Mouse (Mus musculus) hindbrain, embryonic 12.5 days (tissue): ENCODE results near the gene Nav1. TPM values are rescaled to one million over a fixed set of nuclear protein-coding genes. Genes with fewer than 3 reads are reported as not detected.

Experiments used
- ATAC-seq: fragments of 200-750 bp; cut with Nextera tagmentation; 2 replicates; pipeline ENCODE4 v1.8.0; 2017; ENCODE audit warnings: moderate TSS enrichment; ENCODE audit not compliant: low FRiP score
- H3K27ac ChIP-seq: fragments of 300-500 bp; sonication (generic); 2 replicates; pipeline ENCODE4 v1.5.1; 2016; ENCODE audit warnings: mild to moderate bottlenecking
- H3K27me3 ChIP-seq: fragments of 300-500 bp; sonication (generic); 2 replicates; pipeline ENCODE4 v1.6.1; 2016; ENCODE audit warnings: mild to moderate bottlenecking
- H3K36me3 ChIP-seq: fragments of 300-500 bp; sonication (generic); 2 replicates; pipeline ENCODE4 v1.6.1; 2016; ENCODE audit warnings: mild to moderate bottlenecking
- H3K4me1 ChIP-seq: fragments of 300-500 bp; sonication (generic); 2 replicates; pipeline ENCODE4 v1.6.1; 2016
- H3K4me2 ChIP-seq: fragments of 300-500 bp; sonication (generic); replicated peaks from 2 replicates; pipeline ENCODE4 v1.6.1; 2016; ENCODE audit warnings: mild to moderate bottlenecking
- H3K4me3 ChIP-seq: fragments of 300-500 bp; sonication (generic); 2 replicates; pipeline ENCODE4 v1.5.1; 2016; ENCODE audit warnings: mild to moderate bottlenecking
- H3K9ac ChIP-seq: fragments of 300-500 bp; sonication (generic); 2 replicates; pipeline ENCODE4 v1.6.1; 2016; ENCODE audit warnings: mild to moderate bottlenecking, moderate library complexity
- H3K9me3 ChIP-seq: fragments of 300-500 bp; sonication (generic); replicated peaks from 2 replicates; pipeline ENCODE4 v1.6.1; 2016; ENCODE audit warnings: mild to moderate bottlenecking
- WGBS: fragments of 180-500 bp; shearing (Covaris S2); methylation state at CpG from one replicate; pipeline ENCODE4 v1.1.7; 2016; 5-methylcytosine and 5-hydroxymethylcytosine counted together
- polyA plus RNA-seq: library from polyadenylated mRNA; unstranded; fragments of >200 nt; fragmentation: Nextera tagmentation; extraction: Ambion mirVana; gene quantifications from 2 replicates; pipeline ENCODE4 v1.2.1, GENCODE M21; 2016

Gene Nav1
- polyA plus RNA-seq, 1 experiment from 2014 or later = 35.9 TPM

GRCm38 (mm10) chr1:135633478-135633877 is 26.4 kb upstream of the Nav1 start:
- Histone ChIP-seq H3K4me3 (no peak overlapping the region), H3K9ac (no peak overlapping the region), H3K4me2 (no peak overlapping the region), H3K36me3 (no peaks in the 10 kb centered on the region), H3K27ac (no peak overlapping the region), H3K9me3 (no peaks in the 10 kb centered on the region), H3K27me3 (no peaks in the 10 kb centered on the region), H3K4me1 (peaks cover 35% of the 10 kb centered on the region)
- no peak for ATAC-seq
- WGBS = 91% methylated on average over 4 of the region's 4 CpGs

DNA sequence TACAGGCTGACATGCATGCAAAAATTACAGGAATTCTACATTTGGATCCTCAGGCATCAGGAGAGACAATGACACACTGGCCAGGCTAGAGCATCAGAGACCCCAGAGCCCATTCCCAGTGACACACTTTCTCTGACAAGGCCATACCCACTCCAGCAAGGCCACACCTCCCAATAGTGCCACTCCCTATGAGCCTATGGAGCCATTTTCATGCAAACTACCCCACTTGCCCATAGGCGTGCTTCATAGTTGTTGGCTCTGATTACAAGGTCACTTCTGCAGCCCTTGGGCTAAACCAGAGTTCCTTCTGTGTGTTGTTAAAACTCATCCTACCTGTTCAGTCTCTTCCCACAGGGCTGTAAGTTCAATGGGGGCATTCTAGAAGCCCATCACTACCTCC is 25.1 kb upstream of the Nav1 start:
- no peaks in the 10 kb centered on the region for H3K27me3 ChIP-seq
- H3K27ac ChIP-seq = no peak overlapping the region
- peaks cover 33% of the 10 kb centered on the region for H3K4me1 ChIP-seq
- no peak for ATAC-seq
- no peak overlapping the region for H3K4me3 ChIP-seq
- H3K4me2 ChIP-seq = no peak overlapping the region
- H3K36me3 ChIP-seq = no peaks in the 10 kb centered on the region
- no peaks in the 10 kb centered on the region for H3K9me3 ChIP-seq
- WGBS = 67% methylated on average over 1 of the region's 1 CpGs
- H3K9ac ChIP-seq = no peak overlapping the region

DNA sequence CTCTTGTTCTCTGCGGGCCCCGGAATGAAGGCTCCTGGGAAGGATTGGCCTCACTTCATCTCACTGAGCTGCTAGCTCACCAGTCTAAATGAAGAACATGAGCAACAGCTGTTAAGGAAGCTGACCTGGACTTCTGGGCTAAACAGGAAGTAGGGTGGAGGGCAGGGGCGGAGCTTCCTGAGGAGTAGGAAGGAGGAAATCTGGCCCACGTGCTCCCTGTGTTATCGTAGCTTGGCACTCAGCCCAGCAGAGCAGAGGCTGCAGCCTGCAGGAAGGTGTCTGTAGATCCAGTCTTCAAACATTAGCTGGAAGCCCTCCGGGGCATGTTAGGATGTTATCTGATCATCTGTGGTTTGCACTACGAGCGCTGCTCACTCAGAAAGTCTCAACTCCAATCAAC is 24.4 kb upstream of the Nav1 start:
- peaks cover 26% of the 10 kb centered on the region for H3K4me1 ChIP-seq
- WGBS = 73% methylated on average over 8 of the region's 8 CpGs
- H3K36me3 ChIP-seq = no peaks in the 10 kb centered on the region
- H3K4me2 ChIP-seq = no peak overlapping the region
- no peaks in the 10 kb centered on the region for H3K27me3 ChIP-seq
- no peaks in the 10 kb centered on the region for H3K9me3 ChIP-seq
- H3K27ac ChIP-seq = no peak overlapping the region
- H3K9ac ChIP-seq = no peak overlapping the region
- no peak overlapping the region for H3K4me3 ChIP-seq
- ATAC-seq = no peak

DNA sequence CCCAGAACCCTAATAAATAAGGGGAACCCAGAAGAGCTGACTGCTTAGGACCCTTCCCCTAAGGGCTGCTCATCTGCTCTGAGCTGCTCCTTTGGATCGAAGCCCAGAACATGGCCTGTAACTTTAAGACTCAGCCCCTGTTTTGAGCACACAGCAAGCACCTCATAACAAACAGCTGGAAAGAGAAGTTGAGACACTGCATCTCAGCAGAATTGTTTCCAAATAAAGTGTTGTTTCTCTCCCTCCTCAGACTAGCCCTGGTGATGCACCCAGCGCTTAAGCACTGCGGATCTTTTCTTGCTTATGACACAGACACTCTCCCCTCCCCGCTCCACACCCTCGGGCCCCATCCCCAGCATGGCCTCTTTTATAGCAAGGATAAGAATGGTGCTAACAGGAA is 22.8 kb upstream of the Nav1 start:
- Histone ChIP-seq H3K4me3 (no peak overlapping the region), H3K4me1 (peaks cover 15% of the 10 kb centered on the region), H3K36me3 (no peaks in the 10 kb centered on the region), H3K27me3 (no peaks in the 10 kb centered on the region), H3K27ac (no peak overlapping the region), H3K9me3 (no peaks in the 10 kb centered on the region), H3K9ac (no peak overlapping the region), H3K4me2 (no peak overlapping the region)
- 82% methylated on average over 5 of the region's 5 CpGs for WGBS
- ATAC-seq = no peak

- H3K4me3 ChIP-seq = no peak overlapping the region
- H3K9ac ChIP-seq = no peak overlapping the region
- H3K27ac ChIP-seq = no peak overlapping the region
- WGBS = 91% methylated on average over 6 of the region's 6 CpGs
- no peaks in the 10 kb centered on the region for H3K27me3 ChIP-seq
- no peaks in the 10 kb centered on the region for H3K36me3 ChIP-seq
- H3K4me1 ChIP-seq = peaks cover 15% of the 10 kb centered on the region
- no peak for ATAC-seq
- no peak overlapping the region for H3K4me2 ChIP-seq
- no peaks in the 10 kb centered on the region for H3K9me3 ChIP-seq
These were observed 19.1 kb upstream of the Nav1 start for GRCm38 (mm10) chr1:135626218-135626617.

GRCm38 (mm10) chr1:135625741-135626140 is 18.6 kb upstream of the Nav1 start:
- H3K4me1 ChIP-seq = peaks cover 15% of the 10 kb centered on the region
- H3K4me3 ChIP-seq = no peak overlapping the region
- H3K36me3 ChIP-seq = no peaks in the 10 kb centered on the region
- no peak for ATAC-seq
- no peak overlapping the region for H3K9ac ChIP-seq
- H3K27ac ChIP-seq = no peak overlapping the region
- WGBS = 69% methylated on average over 3 of the region's 3 CpGs
- H3K27me3 ChIP-seq = no peaks in the 10 kb centered on the region
- H3K4me2 ChIP-seq = no peak overlapping the region
- H3K9me3 ChIP-seq = no peaks in the 10 kb centered on the region

DNA sequence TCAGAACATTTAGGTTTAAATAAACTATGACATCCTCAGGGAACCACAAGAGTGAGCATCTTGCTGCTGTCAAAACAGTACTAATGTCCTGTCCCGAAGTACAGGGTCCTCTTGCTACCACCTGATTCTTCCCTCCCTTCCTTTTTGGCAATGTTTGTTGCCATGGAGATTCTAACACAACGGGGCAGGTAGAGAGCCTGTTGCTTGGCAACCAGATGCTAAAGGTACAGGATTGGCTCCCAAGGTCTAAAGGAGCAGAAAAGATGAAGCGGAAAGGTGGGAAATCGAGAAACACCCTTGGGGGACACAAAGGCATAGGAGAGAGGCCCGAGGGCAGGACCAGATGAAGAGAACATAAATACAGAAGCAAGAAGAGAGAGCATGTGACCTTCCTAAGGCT is 17.6 kb upstream of the Nav1 start:
- no peak overlapping the region for H3K4me2 ChIP-seq
- H3K4me1 ChIP-seq = peaks cover 19% of the 10 kb centered on the region
- no peak overlapping the region for H3K9ac ChIP-seq
- no peaks in the 10 kb centered on the region for H3K36me3 ChIP-seq
- H3K27ac ChIP-seq = no peak overlapping the region
- no peak for ATAC-seq
- H3K27me3 ChIP-seq = no peaks in the 10 kb centered on the region
- no peaks in the 10 kb centered on the region for H3K9me3 ChIP-seq
- WGBS = 72% methylated on average over 5 of the region's 5 CpGs
- H3K4me3 ChIP-seq = no peak overlapping the region

DNA sequence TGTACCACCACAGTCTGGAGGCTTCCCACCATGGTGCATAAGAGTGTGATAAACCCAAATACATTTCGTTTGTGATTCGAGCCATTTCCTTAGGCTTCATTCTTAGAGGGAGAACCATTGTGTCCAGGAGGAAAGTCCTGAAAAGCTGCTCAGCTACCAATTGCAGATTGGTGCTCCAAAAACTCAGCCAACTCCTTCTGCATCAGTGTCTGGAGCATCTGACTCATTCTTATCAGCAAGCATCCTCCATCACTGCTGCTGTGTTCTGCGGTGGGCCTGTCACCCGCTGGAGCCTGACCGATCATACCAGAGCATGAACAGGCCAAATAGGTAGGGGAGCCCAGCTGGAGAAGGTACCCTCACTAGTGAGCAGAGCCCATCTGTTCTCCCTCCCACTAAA is 16.0 kb upstream of the Nav1 start:
- ATAC-seq = no peak
- H3K4me2 ChIP-seq = no peak overlapping the region

DNA sequence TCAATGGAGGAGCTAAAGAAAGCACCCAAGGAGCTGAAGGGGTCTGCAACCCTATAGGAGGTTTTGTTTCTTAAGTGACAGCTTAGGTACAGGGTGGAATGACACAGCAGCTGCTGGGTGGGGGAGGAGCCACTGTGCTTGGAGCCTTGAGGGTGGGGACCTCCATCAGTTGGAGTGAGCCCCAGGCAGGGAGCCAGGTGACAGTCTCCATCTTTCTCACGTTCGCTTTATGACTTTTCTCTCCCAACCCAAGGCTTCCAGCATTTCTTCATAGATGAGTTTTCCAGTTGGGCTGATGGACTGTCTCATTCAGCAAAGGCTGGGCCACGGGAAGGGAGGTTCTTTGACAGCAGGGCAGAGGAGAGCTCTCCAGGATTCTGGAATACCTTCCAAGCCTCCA is 14.2 kb upstream of the Nav1 start:
- Histone ChIP-seq H3K27ac (no peak overlapping the region), H3K36me3 (no peaks in the 10 kb centered on the region), H3K9me3 (no peaks in the 10 kb centered on the region), H3K4me2 (no peak overlapping the region), H3K9ac (no peak overlapping the region), H3K27me3 (no peaks in the 10 kb centered on the region), H3K4me1 (peaks cover 15% of the 10 kb centered on the region), H3K4me3 (no peak overlapping the region)
- no peak for ATAC-seq
- 43% methylated on average over 3 of the region's 3 CpGs for WGBS

More for the DNA sequence above, 16.0 kb upstream of the Nav1 start:
- 84% methylated on average over 5 of the region's 5 CpGs for WGBS
- H3K36me3 ChIP-seq = no peaks in the 10 kb centered on the region
- H3K27me3 ChIP-seq = no peaks in the 10 kb centered on the region
- H3K4me3 ChIP-seq = no peak overlapping the region
- no peak overlapping the region for H3K27ac ChIP-seq
- no peak overlapping the region for H3K9ac ChIP-seq
- peaks cover 19% of the 10 kb centered on the region for H3K4me1 ChIP-seq
- H3K9me3 ChIP-seq = no peaks in the 10 kb centered on the region

DNA sequence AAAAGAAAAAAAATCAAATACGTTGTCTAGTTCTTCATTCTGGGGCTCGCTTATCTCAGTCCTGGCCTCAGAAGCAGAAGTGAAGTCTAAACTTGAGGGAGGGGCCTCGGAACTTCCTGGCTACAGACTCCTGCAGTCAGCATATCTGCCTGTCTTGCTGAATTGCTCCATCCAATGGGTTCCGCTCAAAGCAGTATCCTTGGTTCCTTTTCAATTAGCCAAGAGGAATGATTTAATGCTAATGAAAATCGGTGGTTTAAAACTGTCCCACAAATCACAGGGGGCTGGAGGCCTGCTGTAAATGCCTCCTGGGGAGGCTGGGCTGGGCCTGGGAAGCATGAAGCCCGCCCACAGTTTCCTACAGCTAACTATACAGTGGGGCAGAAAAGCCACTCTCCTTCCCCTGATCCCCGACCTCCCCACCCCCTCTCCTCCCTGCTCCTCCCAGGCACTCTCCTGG is 12.9 kb upstream of the Nav1 start:
- no peaks in the 10 kb centered on the region for H3K9me3 ChIP-seq
- H3K4me2 ChIP-seq = no peak overlapping the region
- no peaks in the 10 kb centered on the region for H3K27me3 ChIP-seq
- H3K27ac ChIP-seq = no peak overlapping the region
- WGBS = 10% methylated on average over 7 of the region's 7 CpGs
- peaks cover 20% of the 10 kb centered on the region for H3K4me1 ChIP-seq
- no peak overlapping the region for H3K4me3 ChIP-seq
- H3K36me3 ChIP-seq = no peaks in the 10 kb centered on the region
- ATAC-seq = no peak
- H3K9ac ChIP-seq = no peak overlapping the region

GRCm38 (mm10) chr1:135619130-135619529 is 12.0 kb upstream of the Nav1 start:
- no peak overlapping the region for H3K9ac ChIP-seq
- no peaks in the 10 kb centered on the region for H3K27me3 ChIP-seq
- no peaks in the 10 kb centered on the region for H3K9me3 ChIP-seq
- no peak for ATAC-seq
- H3K4me2 ChIP-seq = no peak overlapping the region
- 56% methylated on average over 7 of the region's 7 CpGs for WGBS
- peaks cover 20% of the 10 kb centered on the region for H3K4me1 ChIP-seq
- no peaks in the 10 kb centered on the region for H3K36me3 ChIP-seq
- no peak overlapping the region for H3K27ac ChIP-seq
- no peak overlapping the region for H3K4me3 ChIP-seq

GRCm38 (mm10) chr1:135617344-135617743 is 10.2 kb upstream of the Nav1 start:
- Histone ChIP-seq H3K4me2 (no peak overlapping the region), H3K27me3 (no peaks in the 10 kb centered on the region), H3K36me3 (no peaks in the 10 kb centered on the region), H3K9me3 (no peaks in the 10 kb centered on the region), H3K9ac (no peak overlapping the region), H3K4me1 (peaks cover 20% of the 10 kb centered on the region), H3K4me3 (no peak overlapping the region), H3K27ac (no peak overlapping the region)
- no peak for ATAC-seq
- WGBS = 85% methylated on average over 3 of the region's 3 CpGs

DNA sequence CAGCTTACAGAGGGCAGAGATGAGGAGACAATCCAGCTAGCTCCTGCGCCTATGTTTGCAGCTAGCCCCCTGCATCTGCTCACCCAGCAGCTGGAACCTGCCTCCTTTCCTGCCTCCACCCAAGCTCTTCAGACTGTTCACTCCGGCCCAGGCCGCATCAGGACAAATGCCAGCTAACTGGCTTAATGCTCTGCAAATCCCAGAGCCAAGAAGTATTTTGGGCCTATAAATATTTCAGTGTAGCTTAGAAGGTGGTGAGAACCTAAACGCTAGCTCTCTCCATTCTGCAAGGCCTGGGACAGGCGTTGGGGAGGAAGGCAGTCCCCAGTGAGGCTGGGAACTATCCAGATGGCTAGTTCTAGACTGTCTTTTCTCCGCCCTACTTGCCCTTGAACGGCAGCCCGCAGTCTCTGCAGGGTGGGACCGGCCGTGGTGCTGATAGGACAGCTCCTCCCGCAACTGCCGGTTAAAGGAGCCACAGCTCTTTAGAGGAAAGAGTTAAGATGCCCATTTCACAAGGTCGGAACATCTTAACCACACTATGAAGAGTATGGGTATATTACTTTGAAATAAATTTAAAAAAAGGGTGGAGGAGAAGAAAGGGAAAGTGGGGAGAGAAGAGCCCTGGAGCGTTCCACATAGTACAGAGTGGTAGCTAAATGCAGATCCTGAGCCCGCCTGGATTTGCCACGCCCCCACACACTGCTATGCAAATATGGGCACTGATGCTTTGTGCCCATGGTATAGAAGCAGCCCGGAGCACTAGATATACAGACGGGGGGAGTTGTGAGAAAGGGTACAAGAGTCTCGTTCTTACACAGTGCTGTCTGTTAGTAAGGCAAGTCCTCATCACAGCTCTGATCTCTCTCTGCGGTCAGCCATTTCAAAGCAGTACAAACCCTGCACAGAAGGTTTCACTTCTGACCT is 8.9 kb upstream of the Nav1 start:
- H3K4me3 ChIP-seq = no peak overlapping the region

More for the DNA sequence above, 8.9 kb upstream of the Nav1 start:
- H3K36me3 ChIP-seq = no peaks in the 10 kb centered on the region
- ATAC-seq = peak; percentile 88
- H3K9me3 ChIP-seq = no peaks in the 10 kb centered on the region
- H3K27ac ChIP-seq = 0 out of 2 replicates have a peak overlapping the region, but pooled peaks have one; percentile 25
- H3K27me3 ChIP-seq = no peaks in the 10 kb centered on the region
- peaks cover 15% of the 10 kb centered on the region for H3K4me1 ChIP-seq
- H3K4me2 ChIP-seq = 0 out of 2 replicates have a peak overlapping the region, but pooled peaks have one; percentile 2
- WGBS = 17% methylated on average over 20 of the region's 20 CpGs
- H3K9ac ChIP-seq = no peak overlapping the region
